Mouse (Mus musculus): Measurements from ENCODE around the gene Hnrnpa3. TPM values are rescaled to one million over a fixed set of nuclear protein-coding genes. Genes with fewer than 3 reads are reported as not detected.
A peak's percentile ranks its signal among the peaks of the same experiment; 100 is the strongest.

The Hnrnpa3 gene
- polyA plus RNA-seq, 1 experiment, result 45.4 TPM

GRCm38 (mm10) chr2:75643950-75644349 lies 15.1 kb upstream of the Hnrnpa3 start:
- H3K27me3 ChIP-seq (ENCODE audit: control insufficient read depth, insufficient read depth, low read length), result no peaks in the 10 kb centered on the region
- no peaks in the 10 kb centered on the region for H3K36me3 ChIP-seq (ENCODE audit: control insufficient read depth, insufficient read depth, low read length)
- no peak overlapping the region for H3K4me3 ChIP-seq (ENCODE audit: control insufficient read depth, insufficient read depth, low read length)
- H3K4me1 ChIP-seq (replicated peaks; ENCODE audit: control insufficient read depth, insufficient read depth, low read length), result peaks cover 5% of the 10 kb centered on the region
- TF ChIP-seq CTCF (IDR thresholded peaks at IDR 0.05; ENCODE audit: borderline replicate concordance, control insufficient read depth, extremely low read depth, insufficient read depth, low read length, poor library complexity) (no peak), POLR2A (IDR thresholded peaks at IDR 0.05; ENCODE audit: control insufficient read depth, extremely low read depth, insufficient read depth, low read length, poor library complexity) (no peak)
- no peak overlapping the region for H3K27ac ChIP-seq (ENCODE audit: control insufficient read depth, insufficient read depth, low read length)
- no peak for DNase-seq
- WGBS, result 90% methylated on average over 6 of the region's 6 CpGs

- H3K4me1 ChIP-seq (replicated peaks; ENCODE audit: control insufficient read depth, insufficient read depth, low read length), result peaks cover 3% of the 10 kb centered on the region
- H3K36me3 ChIP-seq (ENCODE audit: control insufficient read depth, insufficient read depth, low read length), result no peaks in the 10 kb centered on the region
- 96% methylated on average over 12 of the region's 12 CpGs for WGBS
- no peak for DNase-seq
- H3K4me3 ChIP-seq (ENCODE audit: control insufficient read depth, insufficient read depth, low read length), result no peak overlapping the region
- H3K27ac ChIP-seq (ENCODE audit: control insufficient read depth, insufficient read depth, low read length), result no peak overlapping the region
- TF ChIP-seq CTCF (IDR thresholded peaks at IDR 0.05; ENCODE audit: borderline replicate concordance, control insufficient read depth, extremely low read depth, insufficient read depth, low read length, poor library complexity), result no peak
- TF ChIP-seq POLR2A (IDR thresholded peaks at IDR 0.05; ENCODE audit: control insufficient read depth, extremely low read depth, insufficient read depth, low read length, poor library complexity), result no peak
- no peaks in the 10 kb centered on the region for H3K27me3 ChIP-seq (ENCODE audit: control insufficient read depth, insufficient read depth, low read length)
Measured at GRCm38 (mm10) chr2:75645251-75645650, 13.8 kb upstream of the Hnrnpa3 start.

GRCm38 (mm10) chr2:75650437-75650836 lies 8.6 kb upstream of the Hnrnpa3 start:
- 75% methylated on average over 1 of the region's 1 CpGs for WGBS
- Histone ChIP-seq H3K4me1 (replicated peaks; ENCODE audit: control insufficient read depth, insufficient read depth, low read length) (no peaks in the 10 kb centered on the region), H3K27me3 (ENCODE audit: control insufficient read depth, insufficient read depth, low read length) (no peaks in the 10 kb centered on the region), H3K4me3 (ENCODE audit: control insufficient read depth, insufficient read depth, low read length) (no peak overlapping the region), H3K36me3 (ENCODE audit: control insufficient read depth, insufficient read depth, low read length) (no peaks in the 10 kb centered on the region), H3K27ac (ENCODE audit: control insufficient read depth, insufficient read depth, low read length) (no peak overlapping the region)
- no peak for DNase-seq
- TF ChIP-seq CTCF (IDR thresholded peaks at IDR 0.05; ENCODE audit: borderline replicate concordance, control insufficient read depth, extremely low read depth, insufficient read depth, low read length, poor library complexity) (no peak), POLR2A (IDR thresholded peaks at IDR 0.05; ENCODE audit: control insufficient read depth, extremely low read depth, insufficient read depth, low read length, poor library complexity) (no peak)

GRCm38 (mm10) chr2:75653150-75653549 lies 5.9 kb upstream of the Hnrnpa3 start:
- no peaks in the 10 kb centered on the region for H3K27me3 ChIP-seq (ENCODE audit: control insufficient read depth, insufficient read depth, low read length)
- TF ChIP-seq CTCF (IDR thresholded peaks at IDR 0.05; ENCODE audit: borderline replicate concordance, control insufficient read depth, extremely low read depth, insufficient read depth, low read length, poor library complexity), result no peak
- TF ChIP-seq POLR2A (IDR thresholded peaks at IDR 0.05; ENCODE audit: control insufficient read depth, extremely low read depth, insufficient read depth, low read length, poor library complexity), result no peak
- no peak for DNase-seq
- H3K36me3 ChIP-seq (ENCODE audit: control insufficient read depth, insufficient read depth, low read length), result no peaks in the 10 kb centered on the region
- peaks cover 11% of the 10 kb centered on the region for H3K4me1 ChIP-seq (replicated peaks; ENCODE audit: control insufficient read depth, insufficient read depth, low read length)
- no peak overlapping the region for H3K4me3 ChIP-seq (ENCODE audit: control insufficient read depth, insufficient read depth, low read length)
- H3K27ac ChIP-seq (ENCODE audit: control insufficient read depth, insufficient read depth, low read length), result no peak overlapping the region

GRCm38 (mm10) chr2:75654679-75655078 lies 4.4 kb upstream of the Hnrnpa3 start:
- TF ChIP-seq CTCF (IDR thresholded peaks at IDR 0.05; ENCODE audit: borderline replicate concordance, control insufficient read depth, extremely low read depth, insufficient read depth, low read length, poor library complexity), result no peak
- no peak for TF ChIP-seq POLR2A (IDR thresholded peaks at IDR 0.05; ENCODE audit: control insufficient read depth, extremely low read depth, insufficient read depth, low read length, poor library complexity)
- H3K27me3 ChIP-seq (ENCODE audit: control insufficient read depth, insufficient read depth, low read length), result no peaks in the 10 kb centered on the region
- WGBS, result 92% methylated on average over 1 of the region's 1 CpGs
- no peak for DNase-seq
- peaks cover 11% of the 10 kb centered on the region for H3K4me1 ChIP-seq (replicated peaks; ENCODE audit: control insufficient read depth, insufficient read depth, low read length)
- H3K36me3 ChIP-seq (ENCODE audit: control insufficient read depth, insufficient read depth, low read length), result no peaks in the 10 kb centered on the region
- H3K4me3 ChIP-seq (ENCODE audit: control insufficient read depth, insufficient read depth, low read length), result no peak overlapping the region
- no peak overlapping the region for H3K27ac ChIP-seq (ENCODE audit: control insufficient read depth, insufficient read depth, low read length)

GRCm38 (mm10) chr2:75656924-75657323 lies 2.1 kb upstream of the Hnrnpa3 start:
- WGBS, result 74% methylated on average over 5 of the region's 5 CpGs
- Histone ChIP-seq H3K4me1 (replicated peaks; ENCODE audit: control insufficient read depth, insufficient read depth, low read length) (peaks cover 11% of the 10 kb centered on the region), H3K4me3 (ENCODE audit: control insufficient read depth, insufficient read depth, low read length) (no peak overlapping the region), H3K36me3 (ENCODE audit: control insufficient read depth, insufficient read depth, low read length) (peaks cover 5% of the 10 kb centered on the region), H3K27ac (ENCODE audit: control insufficient read depth, insufficient read depth, low read length) (peak overlapping the region; percentile 21; the same call in 1 of the 2 replicates), H3K27me3 (ENCODE audit: control insufficient read depth, insufficient read depth, low read length) (no peaks in the 10 kb centered on the region)
- TF ChIP-seq POLR2A (IDR thresholded peaks at IDR 0.05; ENCODE audit: control insufficient read depth, extremely low read depth, insufficient read depth, low read length, poor library complexity) (no peak), CTCF (IDR thresholded peaks at IDR 0.05; ENCODE audit: borderline replicate concordance, control insufficient read depth, extremely low read depth, insufficient read depth, low read length, poor library complexity) (no peak)
- no peak for DNase-seq
